Mouse (Mus musculus) spleen, adult 18-20 months (tissue): ENCODE data around the gene Helq.

Source experiments
- DNase-seq, 2 experiments: peaks; one replicate each; pipeline ENCODE4 v3.0.0; 2022; ENCODE audit warnings: mixed read lengths in 2 of 2

Helq gene

GRCm38 (mm10) chr5:100798165-100798860, at the start of gene Helq, which contains the start of gene Mrps18c:
Gene Helq, minus strand, starts transcription at chr5:100798598.
Gene Mrps18c, plus strand, starts transcription at chr5:100798627.
- DNase-seq = peak; percentile 78 to 82

DNA sequence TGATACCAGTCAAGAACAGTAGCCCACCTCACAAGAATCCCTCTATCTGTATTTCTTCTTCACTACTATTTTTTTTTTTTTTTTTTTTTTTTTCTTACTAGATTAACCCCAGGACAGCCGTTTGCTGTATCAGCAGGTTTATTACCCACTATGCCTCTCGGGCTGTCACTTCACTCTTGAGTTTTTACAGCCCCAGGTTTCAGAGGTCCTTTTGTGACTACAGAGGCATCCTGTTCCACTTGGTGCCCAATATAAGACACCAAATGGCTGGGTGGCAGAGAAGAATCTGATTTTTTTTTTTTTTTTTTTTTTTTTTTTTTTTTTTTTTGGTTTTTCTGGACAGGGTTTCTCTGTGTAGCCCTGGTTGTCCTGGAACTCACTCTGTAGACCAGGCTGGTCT, 48.7 kb upstream of the Helq start:
- no peak for DNase-seq

GRCm38 (mm10) chr5:100846599-100846920, 48.2 kb upstream of the Helq start:
- no peak for DNase-seq

- DNase-seq = peak; percentile 56 to 70
Observed at GRCm38 (mm10) chr5:100845848-100846598, 47.6 kb upstream of the Helq start.

DNA sequence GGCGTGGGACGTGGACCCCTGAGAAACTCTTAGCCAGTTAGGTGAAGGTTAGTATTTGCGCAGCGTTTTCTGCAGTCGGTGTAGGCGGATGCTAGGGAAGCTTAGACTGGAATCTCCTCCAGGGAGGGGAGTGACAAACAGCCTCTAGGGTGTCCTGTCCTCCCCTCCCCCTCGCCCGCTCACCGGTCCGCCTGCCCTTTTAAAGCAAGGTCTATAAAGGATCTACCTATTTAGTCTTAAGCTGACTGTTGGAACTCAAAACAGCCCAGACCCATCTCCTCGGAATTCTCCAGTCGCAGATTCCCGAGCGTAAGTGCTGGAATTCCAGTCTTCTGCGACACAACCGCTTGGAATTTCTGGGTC, 47.1 kb upstream of the Helq start, which contains the start of gene Gpat3:
Gpat3 (plus strand) TSS at position 229 of the 363 bp plus-strand sequence.
- peak; percentile 7 to 31 for DNase-seq

DNA sequence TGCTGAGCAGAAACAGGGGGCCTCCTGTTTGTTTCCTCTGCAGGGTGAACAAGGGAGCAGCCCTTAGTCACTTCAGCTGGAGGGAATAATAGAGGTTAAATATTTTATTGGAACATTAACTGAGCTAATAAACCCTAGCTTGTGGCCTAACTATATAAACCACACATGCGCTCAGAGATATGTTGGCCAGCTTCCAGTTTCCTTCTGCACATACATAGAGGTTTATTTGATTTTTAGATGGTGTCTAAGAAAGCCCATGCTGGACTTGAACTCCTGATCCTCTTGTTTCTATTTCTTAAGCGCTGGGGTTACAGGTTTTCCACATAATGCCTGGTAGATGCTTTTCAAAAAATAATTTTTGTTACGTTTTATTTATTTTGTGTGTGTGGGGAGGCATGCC, 46.1 kb upstream of the Helq start:
- no peak for DNase-seq

- DNase-seq = no peak
Observed at GRCm38 (mm10) chr5:100837907-100838306, 39.5 kb upstream of the Helq start.

- DNase-seq = no peak
Observed at GRCm38 (mm10) chr5:100835862-100836538, 37.6 kb upstream of the Helq start.

DNA sequence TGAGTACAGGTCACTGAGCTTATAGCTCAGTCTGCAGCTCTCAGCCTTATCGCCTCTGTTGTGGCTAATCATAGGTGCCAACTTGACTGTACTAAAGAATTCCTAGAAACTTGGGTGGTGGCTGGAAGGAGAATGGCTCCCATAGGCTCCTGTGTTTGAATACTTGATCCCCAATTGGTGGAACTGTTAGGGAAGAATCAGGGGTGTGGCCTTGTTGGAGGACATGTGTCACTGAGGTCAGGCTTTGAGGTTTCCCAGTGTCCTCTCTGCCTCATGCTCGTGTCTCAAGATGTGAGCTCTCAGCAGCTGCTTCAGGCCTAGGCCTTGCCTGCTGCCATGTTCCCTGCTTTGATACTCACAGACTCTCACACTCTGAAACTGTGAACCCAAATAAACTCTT, 35.4 kb upstream of the Helq start:
- DNase-seq = no peak

GRCm38 (mm10) chr5:100832680-100833079, 34.3 kb upstream of the Helq start:
- no peak for DNase-seq

DNA sequence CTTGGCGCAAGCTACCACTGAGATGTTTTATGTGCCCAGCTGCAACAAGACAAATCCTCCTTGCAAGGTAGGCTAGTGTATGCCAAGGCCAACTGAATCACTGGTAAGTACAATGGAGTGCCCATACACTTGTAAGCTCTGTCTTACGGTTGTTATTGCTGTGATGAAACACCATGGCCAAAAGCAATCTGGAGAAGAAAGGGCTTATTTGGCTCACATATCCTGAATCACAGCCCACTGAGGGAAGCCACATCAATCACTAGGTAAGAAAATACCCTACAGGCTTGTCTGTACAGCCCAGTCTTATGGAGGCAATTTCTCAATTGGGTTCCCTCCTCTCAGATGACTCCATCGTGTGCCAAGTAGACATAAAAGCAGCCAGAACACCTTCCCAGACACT, 30.3 kb upstream of the Helq start:
- no peak for DNase-seq

DNA sequence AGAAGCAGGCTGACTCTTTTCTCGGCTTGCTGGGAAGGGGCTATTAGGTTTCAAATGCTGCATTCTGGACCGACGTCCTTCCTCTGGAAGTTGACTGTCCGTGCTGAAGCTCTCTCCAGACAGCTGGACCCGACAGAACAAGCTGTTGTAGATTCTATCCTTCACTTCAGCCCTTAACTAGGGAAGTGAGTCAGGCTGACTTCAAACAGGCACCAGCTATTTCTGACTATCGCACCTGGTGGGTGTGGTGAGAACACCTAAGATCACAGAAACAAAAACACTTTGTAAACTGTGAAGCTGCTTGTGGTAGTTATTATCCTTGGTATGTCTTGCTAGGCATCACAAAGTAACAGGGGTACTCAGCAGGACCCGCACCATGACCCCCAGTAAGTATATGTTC, 28.1 kb upstream of the Helq start:
- no peak for DNase-seq

- DNase-seq = no peak
Observed at GRCm38 (mm10) chr5:100825975-100826374, 27.6 kb upstream of the Helq start.

GRCm38 (mm10) chr5:100822826-100823225, 24.4 kb upstream of the Helq start:
- DNase-seq = no peak

- DNase-seq = no peak
Observed at GRCm38 (mm10) chr5:100821375-100821774, 23.0 kb upstream of the Helq start.

DNA sequence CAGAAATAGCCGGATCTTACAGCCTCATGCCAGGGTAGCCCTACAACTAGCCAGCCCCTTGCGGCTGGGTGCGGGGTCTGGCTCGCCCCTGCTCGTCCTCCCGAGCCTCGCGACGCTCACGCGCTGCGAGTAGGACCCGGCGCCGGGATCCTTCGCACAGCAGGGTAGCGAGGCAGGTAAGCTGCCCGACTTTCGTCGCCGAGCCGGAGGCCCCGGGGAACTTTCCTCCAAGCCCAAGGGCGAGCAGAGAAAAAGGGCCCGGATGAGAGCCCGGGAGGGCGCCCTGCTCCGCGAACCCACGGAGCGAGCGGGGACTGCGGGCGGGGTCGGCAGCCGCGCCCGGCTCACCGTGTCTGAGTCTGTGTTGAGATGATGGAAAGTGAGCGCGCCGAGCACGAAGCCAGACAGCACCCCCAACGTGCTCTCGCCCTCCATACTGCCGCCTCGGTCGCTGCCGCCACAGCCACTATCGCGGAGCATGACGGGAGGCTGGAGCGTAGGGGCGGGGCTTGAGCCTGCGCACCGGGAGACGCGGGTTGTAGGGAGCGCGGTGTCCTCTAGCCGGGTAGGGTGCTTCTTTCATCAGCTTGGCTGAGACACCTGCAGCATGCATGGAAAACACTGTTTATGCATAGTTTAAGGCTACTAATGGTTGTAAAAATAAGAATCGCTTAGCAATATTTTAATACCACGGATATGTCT, 22.2 kb upstream of the Helq start, which contains the start of gene Abraxas1:
Abraxas1 (minus strand) TSS at position 483 of the 702 bp plus-strand sequence.
- peak; percentile 75 to 91 for DNase-seq

GRCm38 (mm10) chr5:100819568-100820480, 21.4 kb upstream of the Helq start:
- DNase-seq = no peak

DNA sequence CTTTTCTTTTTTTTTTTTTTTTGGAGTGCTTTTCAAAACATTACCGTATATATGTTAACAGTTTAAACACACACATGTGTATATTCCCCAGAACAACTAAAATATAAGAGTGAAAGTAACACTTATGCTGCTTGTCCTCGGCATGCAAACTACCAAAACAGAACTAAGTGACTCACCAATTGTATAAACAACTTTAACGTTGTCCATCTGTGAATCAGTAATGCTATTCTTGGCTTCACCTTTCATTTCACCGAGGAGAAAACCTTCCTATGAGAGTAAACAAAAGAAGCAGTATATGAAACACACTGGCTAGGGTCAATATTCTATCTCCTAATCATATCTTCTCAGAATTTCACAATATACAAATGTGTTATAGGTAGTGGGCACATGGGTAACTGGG, 19.9 kb upstream of the Helq start:
- DNase-seq = no peak

- no peak for DNase-seq
Observed at GRCm38 (mm10) chr5:100794084-100794483, 4.3 kb downstream of the Helq start.

GRCm38 (mm10) chr5:100792261-100792660, 6.1 kb downstream of the Helq start:
- DNase-seq = no peak

DNA sequence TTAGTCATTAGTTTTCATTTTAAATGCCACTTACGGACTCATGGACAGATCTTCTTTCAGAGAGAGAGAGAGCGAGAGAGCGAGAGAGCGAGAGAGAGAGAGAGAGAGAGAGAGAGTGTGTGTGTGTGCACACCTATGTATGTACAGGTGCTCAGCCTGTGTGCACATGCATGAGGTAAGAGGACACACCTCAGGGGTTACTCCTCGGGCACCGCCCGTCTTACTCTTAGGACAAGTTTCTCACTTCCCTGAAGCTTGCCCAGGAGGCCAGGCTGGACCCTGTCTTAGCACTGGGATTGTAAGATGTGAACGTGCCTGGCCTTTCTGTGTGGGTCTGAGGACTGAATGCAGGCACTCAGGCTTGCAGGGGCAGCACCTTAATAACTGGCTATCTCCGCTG, 10.9 kb downstream of the Helq start:
- no peak for DNase-seq

- DNase-seq = no peak
Observed at GRCm38 (mm10) chr5:100779002-100779401, 19.4 kb downstream of the Helq start.
